Mouse (Mus musculus) neural tube, embryonic 14.5 days (tissue): ENCODE results near the gene Smg6. TPM values are rescaled to one million over a fixed set of nuclear protein-coding genes. Genes with fewer than 3 reads are reported as not detected.
A peak's percentile ranks its signal among the peaks of the same experiment; 100 is the strongest.

Experiments
- ATAC-seq: fragments of 200-750 bp; cut with Nextera tagmentation; 2 replicates; pipeline ENCODE4 v1.8.0; 2017; ENCODE audit warnings: low read depth, mild to moderate bottlenecking, moderate TSS enrichment, moderate library complexity
- H3K27ac ChIP-seq: fragments of 300-500 bp; sonication (generic); 2 replicates; pipeline ENCODE4 v1.5.1; 2014; ENCODE audit warnings: low read depth, mild to moderate bottlenecking, control low read depth, low read length, moderate library complexity, mixed read lengths
- H3K27me3 ChIP-seq: fragments of 300-500 bp; sonication (generic); 2 replicates; pipeline ENCODE4 v1.6.1; 2014; ENCODE audit warnings: low read length; ENCODE audit not compliant: control insufficient read depth, insufficient read depth
- H3K36me3 ChIP-seq: fragments of 300-500 bp; sonication (generic); 2 replicates; pipeline ENCODE4 v1.6.1; 2014; ENCODE audit warnings: low read length, mixed read lengths; ENCODE audit not compliant: control insufficient read depth, insufficient read depth
- H3K4me1 ChIP-seq: fragments of 300-500 bp; sonication (generic); 2 replicates; pipeline ENCODE4 v1.6.1; 2014; ENCODE audit warnings: low read length; ENCODE audit not compliant: control insufficient read depth, insufficient read depth
- H3K4me2 ChIP-seq: fragments of 300-500 bp; sonication (generic); 2 replicates; pipeline ENCODE4 v1.6.1; 2014; ENCODE audit warnings: mild to moderate bottlenecking, low read depth, low read length, control low read depth
- H3K4me3 ChIP-seq: fragments of 300-500 bp; sonication (generic); 2 replicates; pipeline ENCODE4 v1.5.1; 2014; ENCODE audit warnings: low read depth, low read length, control low read depth, mixed read lengths
- H3K9ac ChIP-seq: fragments of 300-500 bp; sonication (generic); replicated peaks from 2 replicates; pipeline ENCODE4 v1.6.1; 2014; ENCODE audit warnings: low read depth, mild to moderate bottlenecking, control low read depth, low read length, mixed read lengths
- H3K9me3 ChIP-seq: fragments of 300-500 bp; sonication (generic); 2 replicates; pipeline ENCODE4 v1.6.1; 2016; ENCODE audit warnings: low read length; ENCODE audit not compliant: control insufficient read depth
- WGBS: fragments of 180-500 bp; shearing (Covaris S2); extraction: QIAGEN DNeasy Blood & Tissue Kit; methylation state at CpG from one replicate; pipeline ENCODE4 v1.1.7; 2014; 5-methylcytosine and 5-hydroxymethylcytosine counted together
- polyA plus RNA-seq: library from polyadenylated mRNA; unstranded; fragments of >200 nt; fragmentation: Nextera tagmentation; extraction: Ambion mirVana; gene quantifications from 2 replicates; pipeline ENCODE4 v1.2.1, GENCODE M21; 2014

Smg6 gene
- polyA plus RNA-seq, 1 experiment from 2014 or later, result 13.7 TPM

- peaks cover 23% of the 10 kb centered on the region for H3K4me1 ChIP-seq
- WGBS, result 53% methylated on average over 5 of the region's 5 CpGs
- H3K27me3 ChIP-seq, result peaks cover 22% of the 10 kb centered on the region
- H3K36me3 ChIP-seq, result no peaks in the 10 kb centered on the region
- no peaks in the 10 kb centered on the region for H3K9me3 ChIP-seq
- peak within 1 kb of the TSS; percentile 79 for H3K4me3 ChIP-seq
- H3K4me2 ChIP-seq, result peak within 1 kb of the TSS; percentile 92
- no peak for ATAC-seq
- H3K9ac ChIP-seq, result peak within 1 kb of the TSS; percentile 64
- H3K27ac ChIP-seq, result 0 out of 2 replicates have a peak within 1 kb of the TSS, but pooled peaks have one; percentile 5
Measured at GRCm38 (mm10) chr11:75190905-75191441, 265.4 kb downstream of the Smg6 start, which contains the start of gene Dph1. Dph1 (minus strand) TSS chr11:75191241.

GRCm38 (mm10) chr11:75191841-75192240 is 266.2 kb downstream of the Smg6 start:
- ATAC-seq, result no peak
- Histone ChIP-seq H3K9ac (no peak overlapping the region), H3K4me1 (peaks cover 25% of the 10 kb centered on the region), H3K4me3 (no peak overlapping the region), H3K27me3 (peaks cover 26% of the 10 kb centered on the region), H3K9me3 (no peaks in the 10 kb centered on the region), H3K27ac (no peak overlapping the region), H3K4me2 (no peak overlapping the region), H3K36me3 (no peaks in the 10 kb centered on the region)
- WGBS, result 60% methylated on average over 6 of the region's 6 CpGs

- 21% methylated on average over 13 of the region's 13 CpGs for WGBS
- peak overlapping the region; percentile 53; the same call in 1 of the 2 replicates for H3K4me3 ChIP-seq
- ATAC-seq, result no peak
- H3K4me2 ChIP-seq, result peak overlapping the region; percentile 72
- no peak overlapping the region for H3K9ac ChIP-seq
- H3K9me3 ChIP-seq, result no peaks in the 10 kb centered on the region
- H3K27ac ChIP-seq, result no peak overlapping the region
- peaks cover 25% of the 10 kb centered on the region for H3K4me1 ChIP-seq
- H3K27me3 ChIP-seq, result peaks cover 26% of the 10 kb centered on the region
- H3K36me3 ChIP-seq, result no peaks in the 10 kb centered on the region
Measured at GRCm38 (mm10) chr11:75192336-75193214, 267.0 kb downstream of the Smg6 start.

GRCm38 (mm10) chr11:75193256-75194071 is 267.8 kb downstream of the Smg6 start, which contains the start of gene Rtn4rl1:
Rtn4rl1 (plus strand) TSS chr11:75193783.
- Histone ChIP-seq H3K9ac (peak within 1 kb of the TSS; percentile 58), H3K36me3 (no peaks in the 10 kb centered on the region), H3K4me1 (peaks cover 25% of the 10 kb centered on the region), H3K27me3 (peaks cover 26% of the 10 kb centered on the region), H3K9me3 (no peaks in the 10 kb centered on the region), H3K4me3 (peak within 1 kb of the TSS; percentile 53), H3K27ac (peak within 1 kb of the TSS; percentile 55; the same call in 1 of the 2 replicates), H3K4me2 (peak within 1 kb of the TSS; percentile 72)
- WGBS, result under 1% methylated on average over 66 of the region's 84 CpGs
- peak; percentile 36 for ATAC-seq

GRCm38 (mm10) chr11:75194121-75194849 is 268.7 kb downstream of the Smg6 start:
- Histone ChIP-seq H3K4me3 (peak overlapping the region; percentile 53), H3K9ac (peak overlapping the region; percentile 58), H3K4me2 (peak overlapping the region; percentile 72), H3K36me3 (no peaks in the 10 kb centered on the region), H3K9me3 (no peaks in the 10 kb centered on the region), H3K4me1 (peaks cover 22% of the 10 kb centered on the region), H3K27ac (0 out of 2 replicates have a peak overlapping the region, but pooled peaks have one; percentile 55), H3K27me3 (peaks cover 26% of the 10 kb centered on the region)
- ATAC-seq, result no peak
- under 1% methylated on average over 52 of the region's 52 CpGs for WGBS

- H3K4me2 ChIP-seq, result peak overlapping the region; percentile 72
- H3K27me3 ChIP-seq, result peaks cover 26% of the 10 kb centered on the region
- H3K9me3 ChIP-seq, result no peaks in the 10 kb centered on the region
- ATAC-seq, result no peak
- peak overlapping the region; percentile 58 for H3K9ac ChIP-seq
- no peak overlapping the region for H3K27ac ChIP-seq
- H3K4me3 ChIP-seq, result peak overlapping the region; percentile 53
- peaks cover 16% of the 10 kb centered on the region for H3K4me1 ChIP-seq
- under 1% methylated on average over 36 of the region's 39 CpGs for WGBS
- H3K36me3 ChIP-seq, result no peaks in the 10 kb centered on the region
Measured at GRCm38 (mm10) chr11:75194850-75195461, 269.3 kb downstream of the Smg6 start.

- no peaks in the 10 kb centered on the region for H3K9me3 ChIP-seq
- H3K9ac ChIP-seq, result no peak overlapping the region
- no peak for ATAC-seq
- H3K36me3 ChIP-seq, result no peaks in the 10 kb centered on the region
- H3K4me2 ChIP-seq, result peak overlapping the region; percentile 72
- H3K4me3 ChIP-seq, result peak overlapping the region; percentile 15; the same call in 1 of the 2 replicates
- no peak overlapping the region for H3K27ac ChIP-seq
- peaks cover 26% of the 10 kb centered on the region for H3K27me3 ChIP-seq
- H3K4me1 ChIP-seq, result peaks cover 12% of the 10 kb centered on the region
- WGBS, result 54% methylated on average over 6 of the region's 6 CpGs
Measured at GRCm38 (mm10) chr11:75196131-75196530, 270.5 kb downstream of the Smg6 start.

GRCm38 (mm10) chr11:75197956-75198355 is 272.3 kb downstream of the Smg6 start:
- Histone ChIP-seq H3K27ac (no peak overlapping the region), H3K27me3 (peaks cover 26% of the 10 kb centered on the region), H3K4me2 (no peak overlapping the region), H3K4me1 (peaks cover 12% of the 10 kb centered on the region), H3K36me3 (no peaks in the 10 kb centered on the region), H3K4me3 (no peak overlapping the region), H3K9ac (no peak overlapping the region), H3K9me3 (no peaks in the 10 kb centered on the region)
- ATAC-seq, result no peak
- 37% methylated on average over 7 of the region's 7 CpGs for WGBS
